Mouse (Mus musculus) midbrain, embryonic 11.5 days (tissue): ENCODE measurements around the gene 4930426L09Rik. TPM values are rescaled to one million over a fixed set of nuclear protein-coding genes. Genes with fewer than 3 reads are reported as not detected.
A peak's percentile ranks its signal among the peaks of the same experiment; 100 is the strongest.

Experiments used
- ATAC-seq: fragments of 200-750 bp; cut with Nextera tagmentation; 2 replicates; pipeline ENCODE4 v1.8.0; 2017; ENCODE audit warnings: moderate TSS enrichment, moderate library complexity; ENCODE audit not compliant: low FRiP score
- DNase-seq: peaks from one replicate; pipeline ENCODE4 v3.0.0; 2015; ENCODE audit warnings: low spot score; ENCODE audit errors: missing footprints
- H3K27ac ChIP-seq: fragments of 300-500 bp; sonication (generic); 2 replicates; pipeline ENCODE4 v1.5.1; 2014; ENCODE audit warnings: low read depth, low read length
- H3K27me3 ChIP-seq: fragments of 300-500 bp; sonication (generic); 2 replicates; pipeline ENCODE4 v1.6.1; 2014; ENCODE audit warnings: mild to moderate bottlenecking, low read length, moderate library complexity, mixed read lengths; ENCODE audit not compliant: control insufficient read depth, insufficient read depth
- H3K36me3 ChIP-seq: fragments of 300-500 bp; sonication (generic); 2 replicates; pipeline ENCODE4 v1.6.1; 2014; ENCODE audit warnings: mild to moderate bottlenecking, low read length, moderate library complexity, mixed read lengths; ENCODE audit not compliant: control insufficient read depth, insufficient read depth
- H3K4me1 ChIP-seq: fragments of 300-500 bp; sonication (generic); 2 replicates; pipeline ENCODE4 v1.6.1; 2014; ENCODE audit warnings: low read length; ENCODE audit not compliant: control insufficient read depth, insufficient read depth
- H3K4me2 ChIP-seq: fragments of 300-500 bp; sonication (generic); 2 replicates; pipeline ENCODE4 v1.6.1; 2014; ENCODE audit warnings: mild to moderate bottlenecking, moderate library complexity
- H3K4me3 ChIP-seq: fragments of 300-500 bp; sonication (generic); 2 replicates; pipeline ENCODE4 v1.5.1; 2014; ENCODE audit warnings: low read depth, low read length
- H3K9ac ChIP-seq: fragments of 300-500 bp; sonication (generic); 2 replicates; pipeline ENCODE4 v1.6.1; 2014; ENCODE audit warnings: low read length
- H3K9me3 ChIP-seq: fragments of 300-500 bp; sonication (generic); 2 replicates; pipeline ENCODE4 v1.6.1; 2016; ENCODE audit warnings: low read length; ENCODE audit not compliant: control insufficient read depth
- WGBS: fragments of 180-500 bp; shearing (Covaris S2); extraction: QIAGEN DNeasy Blood & Tissue Kit; methylation state at CpG from one replicate; pipeline ENCODE4 v1.1.7; 2014; 5-methylcytosine and 5-hydroxymethylcytosine counted together
- polyA plus RNA-seq: library from polyadenylated mRNA; unstranded; fragments of >200 nt; fragmentation: Nextera tagmentation; extraction: Ambion mirVana; gene quantifications from 2 replicates; pipeline ENCODE4 v1.2.1, GENCODE M21; 2014

The 4930426L09Rik gene
- polyA plus RNA-seq, 1 experiment from 2014 or later, result 0.38 TPM

- Histone ChIP-seq H3K9me3 (no peaks in the 10 kb centered on the region), H3K4me3 (no peak overlapping the region), H3K27me3 (no peaks in the 10 kb centered on the region), H3K9ac (no peak overlapping the region), H3K27ac (no peak overlapping the region), H3K4me2 (no peak overlapping the region), H3K4me1 (peaks cover 2% of the 10 kb centered on the region), H3K36me3 (no peaks in the 10 kb centered on the region)
- WGBS, result 96% methylated on average over 7 of the region's 7 CpGs
- no peak for ATAC-seq
- no peak for DNase-seq
Measured at GRCm38 (mm10) chr2:18957459-18957858, 40.7 kb upstream of the 4930426L09Rik start.

- Histone ChIP-seq H3K27ac (no peak overlapping the region), H3K9me3 (no peaks in the 10 kb centered on the region), H3K4me1 (peaks cover 2% of the 10 kb centered on the region), H3K4me3 (no peak overlapping the region), H3K9ac (no peak overlapping the region), H3K4me2 (no peak overlapping the region), H3K36me3 (no peaks in the 10 kb centered on the region), H3K27me3 (no peaks in the 10 kb centered on the region)
- no peak for ATAC-seq
- WGBS, result 81% methylated on average over 9 of the region's 9 CpGs
- DNase-seq, result no peak
Measured at GRCm38 (mm10) chr2:18958044-18958443, 40.1 kb upstream of the 4930426L09Rik start.

- ATAC-seq, result no peak
- no peak overlapping the region for H3K4me3 ChIP-seq
- 91% methylated on average over 5 of the region's 5 CpGs for WGBS
- H3K9me3 ChIP-seq, result no peaks in the 10 kb centered on the region
- no peak overlapping the region for H3K9ac ChIP-seq
- H3K27me3 ChIP-seq, result no peaks in the 10 kb centered on the region
- no peak overlapping the region for H3K27ac ChIP-seq
- DNase-seq, result no peak
- no peaks in the 10 kb centered on the region for H3K36me3 ChIP-seq
- H3K4me1 ChIP-seq, result peaks cover 2% of the 10 kb centered on the region
- H3K4me2 ChIP-seq, result no peak overlapping the region
Measured at GRCm38 (mm10) chr2:18958501-18958900, 39.6 kb upstream of the 4930426L09Rik start.

- DNase-seq (no peak), ATAC-seq (no peak)
- 90% methylated on average over 6 of the region's 6 CpGs for WGBS
- H3K4me1 ChIP-seq, result peaks cover 2% of the 10 kb centered on the region
- no peaks in the 10 kb centered on the region for H3K36me3 ChIP-seq
- H3K27ac ChIP-seq, result no peak overlapping the region
- H3K27me3 ChIP-seq, result no peaks in the 10 kb centered on the region
- no peak overlapping the region for H3K9ac ChIP-seq
- no peaks in the 10 kb centered on the region for H3K9me3 ChIP-seq
- H3K4me3 ChIP-seq, result no peak overlapping the region
- no peak overlapping the region for H3K4me2 ChIP-seq
Measured at GRCm38 (mm10) chr2:18959008-18959407, 39.1 kb upstream of the 4930426L09Rik start.

GRCm38 (mm10) chr2:18959558-18959957 is 38.6 kb upstream of the 4930426L09Rik start:
- H3K27ac ChIP-seq, result no peak overlapping the region
- no peaks in the 10 kb centered on the region for H3K27me3 ChIP-seq
- no peaks in the 10 kb centered on the region for H3K36me3 ChIP-seq
- no peak overlapping the region for H3K9ac ChIP-seq
- no peak overlapping the region for H3K4me3 ChIP-seq
- ATAC-seq (no peak), DNase-seq (peak; percentile 79)
- H3K4me1 ChIP-seq, result peaks cover 2% of the 10 kb centered on the region
- WGBS, result 93% methylated on average over 5 of the region's 5 CpGs
- H3K4me2 ChIP-seq, result no peak overlapping the region
- no peaks in the 10 kb centered on the region for H3K9me3 ChIP-seq

GRCm38 (mm10) chr2:18960376-18960973 is 37.7 kb upstream of the 4930426L09Rik start:
- no peak overlapping the region for H3K4me2 ChIP-seq
- H3K9ac ChIP-seq, result no peak overlapping the region
- no peaks in the 10 kb centered on the region for H3K27me3 ChIP-seq
- 57% methylated on average over 7 of the region's 7 CpGs for WGBS
- H3K27ac ChIP-seq, result no peak overlapping the region
- ATAC-seq, result no peak
- H3K36me3 ChIP-seq, result no peaks in the 10 kb centered on the region
- DNase-seq, result peak; percentile 73
- peaks cover 2% of the 10 kb centered on the region for H3K4me1 ChIP-seq
- no peaks in the 10 kb centered on the region for H3K9me3 ChIP-seq
- no peak overlapping the region for H3K4me3 ChIP-seq

GRCm38 (mm10) chr2:18962502-18962901 is 35.6 kb upstream of the 4930426L09Rik start:
- no peak for DNase-seq
- Histone ChIP-seq H3K36me3 (no peaks in the 10 kb centered on the region), H3K4me2 (no peak overlapping the region), H3K9me3 (no peaks in the 10 kb centered on the region), H3K4me3 (no peak overlapping the region), H3K27me3 (no peaks in the 10 kb centered on the region), H3K9ac (no peak overlapping the region), H3K4me1 (peaks cover 2% of the 10 kb centered on the region), H3K27ac (no peak overlapping the region)
- no peak for ATAC-seq
- 81% methylated on average over 3 of the region's 3 CpGs for WGBS

GRCm38 (mm10) chr2:18963286-18964040 is 34.7 kb upstream of the 4930426L09Rik start:
- Histone ChIP-seq H3K9me3 (no peaks in the 10 kb centered on the region), H3K9ac (no peak overlapping the region), H3K27ac (no peak overlapping the region), H3K4me1 (peaks cover 2% of the 10 kb centered on the region), H3K36me3 (no peaks in the 10 kb centered on the region), H3K27me3 (no peaks in the 10 kb centered on the region), H3K4me2 (no peak overlapping the region), H3K4me3 (no peak overlapping the region)
- 76% methylated on average over 13 of the region's 13 CpGs for WGBS
- DNase-seq (peak; percentile 77), ATAC-seq (no peak)

- Histone ChIP-seq H3K36me3 (no peaks in the 10 kb centered on the region), H3K9ac (no peak overlapping the region), H3K27ac (no peak overlapping the region), H3K4me3 (no peak overlapping the region), H3K4me1 (peaks cover 2% of the 10 kb centered on the region), H3K27me3 (no peaks in the 10 kb centered on the region), H3K4me2 (no peak overlapping the region), H3K9me3 (no peaks in the 10 kb centered on the region)
- no peak for ATAC-seq
- peak; percentile 66 for DNase-seq
- 78% methylated on average over 3 of the region's 3 CpGs for WGBS
Measured at GRCm38 (mm10) chr2:18965108-18965507, 33.0 kb upstream of the 4930426L09Rik start.
